Mouse (Mus musculus) hindbrain, embryonic 15.5 days (tissue): ENCODE measurements around the gene Tep1. TPM values are rescaled to one million over a fixed set of nuclear protein-coding genes. Genes with fewer than 3 reads are reported as not detected.
A peak's percentile ranks its signal among the peaks of the same experiment; 100 is the strongest.
"Not testable (repeated sequence)": the region's sequence is repeated elsewhere in the genome, so short reads cannot be mapped to it uniquely, and the experiment has no call there.

Source experiments
- ATAC-seq: fragments of 200-750 bp; cut with Nextera tagmentation; 2 replicates; pipeline ENCODE4 v1.8.0; 2017; ENCODE audit warnings: low read depth, moderate number of reproducible peaks, moderate TSS enrichment; ENCODE audit not compliant: low FRiP score
- H3K27ac ChIP-seq: fragments of 300-500 bp; sonication (generic); replicated peaks from 2 replicates; pipeline ENCODE4 v1.5.1; 2015; ENCODE audit warnings: mild to moderate bottlenecking, inconsistent platforms
- H3K27me3 ChIP-seq: fragments of 300-500 bp; sonication (generic); 2 replicates; pipeline ENCODE4 v1.6.1; 2015; ENCODE audit warnings: control low read depth, inconsistent platforms
- H3K36me3 ChIP-seq: fragments of 300-500 bp; sonication (generic); 2 replicates; pipeline ENCODE4 v1.6.1; 2015; ENCODE audit warnings: control low read depth, inconsistent platforms
- H3K4me1 ChIP-seq: fragments of 300-500 bp; sonication (generic); replicated peaks from 2 replicates; pipeline ENCODE4 v1.6.1; 2015; ENCODE audit warnings: control low read depth, inconsistent platforms
- H3K4me2 ChIP-seq: fragments of 300-500 bp; sonication (generic); 2 replicates; pipeline ENCODE4 v1.6.1; 2015; ENCODE audit warnings: moderate library complexity, mild to moderate bottlenecking, inconsistent platforms
- H3K4me3 ChIP-seq: fragments of 300-500 bp; sonication (generic); 2 replicates; pipeline ENCODE4 v1.5.1; 2015; ENCODE audit warnings: mild to moderate bottlenecking, inconsistent platforms
- H3K9ac ChIP-seq: fragments of 300-500 bp; sonication (generic); 2 replicates; pipeline ENCODE4 v1.6.1; 2015; ENCODE audit warnings: inconsistent platforms
- H3K9me3 ChIP-seq: fragments of 300-500 bp; sonication (generic); 2 replicates; pipeline ENCODE4 v1.6.1; 2016; ENCODE audit warnings: control low read depth, inconsistent platforms
- WGBS: fragments of 180-500 bp; shearing (Covaris S2); methylation state at CpG from one replicate; pipeline ENCODE4 v1.1.7; 2015; 5-methylcytosine and 5-hydroxymethylcytosine counted together
- polyA plus RNA-seq: library from polyadenylated mRNA; unstranded; fragments of >200 nt; fragmentation: Nextera tagmentation; extraction: Ambion mirVana; gene quantifications from 2 replicates; pipeline ENCODE4 v1.2.1, GENCODE M21; 2015

Gene Tep1
- 2.0 and 2.9 TPM in 2 replicates for polyA plus RNA-seq

DNA sequence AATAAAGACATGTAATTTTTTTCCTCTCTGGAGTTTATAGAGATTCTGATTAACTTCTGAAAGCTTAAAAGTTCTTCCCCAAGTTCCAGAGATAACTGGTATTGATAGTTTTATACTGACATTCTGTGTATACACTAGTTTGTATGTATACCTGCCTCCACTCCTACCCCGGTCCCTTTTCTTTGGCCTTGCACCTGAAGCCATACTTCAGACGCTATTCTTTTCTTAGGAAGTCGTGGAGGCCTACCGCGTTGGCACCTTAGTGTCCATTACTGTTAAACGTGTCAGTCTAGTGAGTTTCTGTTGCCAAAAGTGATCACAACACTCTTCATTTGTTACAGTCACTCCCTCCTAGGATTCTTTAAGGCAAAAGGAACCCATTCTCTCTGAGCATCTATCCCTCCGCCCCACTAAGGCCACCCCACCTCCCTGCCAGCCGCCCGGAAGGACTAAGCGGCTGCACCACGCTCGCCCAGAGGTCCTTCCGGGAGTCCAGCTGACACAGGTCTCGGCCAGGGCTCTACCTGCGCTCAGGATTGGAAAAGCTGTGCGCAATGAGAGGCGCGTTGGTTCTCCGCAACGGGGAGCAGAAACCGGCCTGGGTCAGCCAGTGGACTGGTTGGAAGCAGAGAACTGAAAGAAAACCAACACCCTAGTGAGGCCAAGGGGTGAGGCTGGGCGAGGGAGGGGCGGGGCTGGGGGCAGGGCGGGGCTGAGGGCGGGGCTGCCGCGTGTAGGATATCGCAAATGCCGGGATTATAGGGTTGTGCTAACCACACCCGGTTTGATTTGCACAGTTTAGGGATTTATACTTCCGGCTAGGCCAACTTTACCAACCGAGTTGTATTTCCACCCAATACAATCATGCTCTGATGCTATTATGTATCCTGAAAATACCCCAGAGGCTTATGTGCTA is at the start of gene Tep1:
Tep1 (minus strand) TSS at position 672 of the 916 bp plus-strand sequence.
- H3K27me3 ChIP-seq = no peaks in the 10 kb centered on the region
- H3K4me1 ChIP-seq = 0 out of 2 replicates have a peak, but pooled peaks cover 5% of the 10 kb centered on the region
- 7% methylated on average over 32 of the region's 32 CpGs for WGBS
- no peaks in the 10 kb centered on the region for H3K9me3 ChIP-seq
- peak within 1 kb of the TSS; percentile 77 for H3K27ac ChIP-seq
- peak within 1 kb of the TSS; percentile 69 for H3K4me2 ChIP-seq
- peak; percentile 95 for ATAC-seq
- H3K9ac ChIP-seq = peak within 1 kb of the TSS; percentile 52
- no peaks in the 10 kb centered on the region for H3K36me3 ChIP-seq
- peak within 1 kb of the TSS; percentile 54 for H3K4me3 ChIP-seq

DNA sequence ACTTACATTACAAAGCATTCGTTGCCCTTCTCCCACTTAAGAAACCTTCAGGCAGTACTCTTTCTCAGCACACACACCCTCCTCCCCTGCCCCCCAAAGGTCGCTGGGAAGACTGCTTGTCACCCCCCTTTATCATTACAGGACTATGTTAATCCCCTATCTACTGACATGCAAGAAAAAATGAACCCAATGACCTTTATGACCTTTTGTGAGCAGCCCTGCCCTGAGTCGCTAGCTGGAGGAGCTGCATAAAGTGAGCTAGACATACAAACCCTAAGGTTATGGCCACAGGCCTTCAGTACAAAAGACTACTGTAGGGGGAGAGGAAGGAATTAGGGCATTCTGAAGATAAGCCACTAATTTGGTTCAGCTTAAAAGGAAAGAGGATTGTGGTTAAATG is 41.0 kb upstream of the Tep1 start:
- Histone ChIP-seq H3K9me3 (no peaks in the 10 kb centered on the region), H3K36me3 (peaks cover 38% of the 10 kb centered on the region), H3K4me2 (no peak overlapping the region), H3K9ac (no peak overlapping the region), H3K4me1 (no peaks in the 10 kb centered on the region), H3K27me3 (no peaks in the 10 kb centered on the region), H3K4me3 (no peak overlapping the region), H3K27ac (no peak overlapping the region)
- 66% methylated on average over 3 of the region's 3 CpGs for WGBS
- no peak for ATAC-seq

DNA sequence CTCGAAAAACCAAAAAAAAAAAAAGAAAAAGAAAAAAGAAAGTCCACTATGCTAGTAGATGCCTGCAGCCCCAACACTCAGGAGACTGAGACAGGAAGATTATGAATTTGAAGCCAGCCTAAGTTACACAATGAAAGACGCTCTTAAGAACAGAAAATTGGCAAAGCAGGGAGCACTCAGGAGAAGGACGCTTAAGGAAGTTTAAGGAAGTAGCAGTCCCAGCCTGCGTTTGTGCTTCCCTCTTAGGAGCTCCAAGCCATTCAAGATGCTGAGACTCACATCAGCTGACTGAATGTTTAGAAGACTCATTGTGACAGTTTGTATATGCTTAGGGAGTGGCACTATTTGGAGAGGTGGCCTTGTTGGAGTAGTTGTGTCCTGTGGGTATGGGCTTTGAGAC is 37.8 kb upstream of the Tep1 start:
- WGBS = 82% methylated on average over 4 of the region's 4 CpGs
- Histone ChIP-seq H3K27me3 (no peaks in the 10 kb centered on the region), H3K4me2 (no peak overlapping the region), H3K4me1 (peaks cover 8% of the 10 kb centered on the region), H3K4me3 (no peak overlapping the region), H3K9ac (no peak overlapping the region), H3K9me3 (no peaks in the 10 kb centered on the region), H3K36me3 (peaks cover 15% of the 10 kb centered on the region), H3K27ac (no peak overlapping the region)
- no peak for ATAC-seq

DNA sequence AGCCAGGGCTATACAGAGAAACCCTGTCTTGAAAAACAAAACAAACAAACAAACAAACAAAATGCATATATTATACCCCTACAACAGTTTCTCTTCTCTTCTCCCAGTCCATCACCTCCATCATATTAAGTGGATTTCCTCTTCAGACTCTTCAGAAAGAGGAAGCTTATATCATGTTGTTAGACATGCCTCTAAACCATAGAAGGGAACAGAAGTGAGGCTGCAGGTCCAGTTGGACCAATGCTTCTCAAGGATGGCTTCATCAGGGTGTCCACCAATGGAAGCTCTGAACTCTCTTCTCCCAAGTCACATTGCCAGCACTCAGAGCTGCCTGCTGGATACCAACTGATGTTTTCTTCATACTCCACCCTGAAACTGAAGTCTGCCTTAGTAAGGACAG is 35.0 kb upstream of the Tep1 start:
- not testable (repeated sequence) for ATAC-seq, H3K4me1 ChIP-seq, H3K4me2 ChIP-seq, H3K4me3 ChIP-seq, H3K9ac ChIP-seq, H3K9me3 ChIP-seq, H3K27me3 ChIP-seq, H3K27ac ChIP-seq, H3K36me3 ChIP-seq

DNA sequence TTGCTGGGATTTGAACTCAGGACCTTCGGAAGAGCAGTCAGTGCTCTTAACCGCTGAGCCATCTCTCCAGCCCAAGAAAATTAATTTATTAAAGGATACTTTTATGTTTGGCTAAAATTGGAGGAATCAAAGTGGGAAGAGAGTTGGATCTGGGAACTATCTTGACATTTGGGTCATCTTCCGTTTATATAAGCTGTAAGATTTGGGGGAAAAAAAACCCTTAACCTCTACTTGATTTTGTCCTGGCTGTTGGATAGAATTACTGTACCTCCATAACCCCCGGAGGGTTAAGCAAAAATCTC is 34.4 kb upstream of the Tep1 start:
- no peak overlapping the region for H3K27ac ChIP-seq
- no peak overlapping the region for H3K4me3 ChIP-seq
- H3K4me1 ChIP-seq = peaks cover 8% of the 10 kb centered on the region
- no peaks in the 10 kb centered on the region for H3K9me3 ChIP-seq
- H3K27me3 ChIP-seq = no peaks in the 10 kb centered on the region
- H3K9ac ChIP-seq = no peak overlapping the region
- ATAC-seq = no peak
- 90% methylated on average over 4 of the region's 4 CpGs for WGBS
- H3K4me2 ChIP-seq = no peak overlapping the region
- no peaks in the 10 kb centered on the region for H3K36me3 ChIP-seq

DNA sequence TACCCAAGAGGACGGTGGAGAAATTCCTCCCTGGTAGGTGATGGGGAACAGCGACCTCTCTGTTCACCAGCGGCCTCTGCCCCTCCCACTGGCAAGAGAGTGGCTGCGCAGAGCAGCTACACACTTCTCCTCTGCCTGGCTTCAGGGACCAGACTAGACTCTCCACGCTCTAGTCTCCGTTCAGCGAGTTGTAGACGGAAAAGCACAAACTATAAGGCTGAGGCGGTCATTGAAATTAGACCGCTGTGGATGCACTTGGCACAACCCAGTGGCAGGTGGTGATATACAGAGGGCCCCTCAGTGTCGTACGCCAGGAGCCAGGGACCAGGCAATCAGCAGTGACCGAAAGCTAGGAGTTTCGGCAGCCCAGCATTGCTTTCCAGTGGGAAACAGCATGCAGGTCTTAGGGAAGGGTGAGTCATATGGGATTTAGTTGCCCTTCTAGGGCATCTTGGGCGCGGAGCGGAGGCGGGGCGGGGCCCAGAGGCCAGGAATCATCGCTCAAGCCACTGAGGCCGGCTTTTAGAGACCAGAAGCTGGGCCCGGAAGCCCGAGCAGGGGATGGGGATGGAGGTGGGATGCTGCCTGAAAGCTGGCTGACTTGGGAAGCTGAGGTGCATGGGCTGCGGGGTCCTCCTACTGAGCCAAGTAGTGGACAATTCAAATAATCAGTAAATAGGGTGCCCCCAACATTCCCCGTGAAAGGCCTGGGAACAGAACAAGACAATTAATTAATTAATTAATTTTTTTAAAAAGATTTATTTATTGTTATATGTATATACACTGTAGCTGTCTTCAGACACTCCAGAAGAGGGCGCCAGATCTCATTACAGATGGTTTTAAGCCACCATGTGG is 33.8 kb upstream of the Tep1 start:
- 4% methylated on average over 26 of the region's 26 CpGs for WGBS
- Histone ChIP-seq H3K27ac (peak overlapping the region; percentile 65), H3K4me2 (peak overlapping the region; percentile 75), H3K27me3 (no peaks in the 10 kb centered on the region), H3K9ac (peak overlapping the region; percentile 57), H3K4me3 (peak overlapping the region; percentile 42), H3K9me3 (no peaks in the 10 kb centered on the region), H3K36me3 (no peaks in the 10 kb centered on the region), H3K4me1 (peaks cover 8% of the 10 kb centered on the region)
- ATAC-seq = peak; percentile 91

DNA sequence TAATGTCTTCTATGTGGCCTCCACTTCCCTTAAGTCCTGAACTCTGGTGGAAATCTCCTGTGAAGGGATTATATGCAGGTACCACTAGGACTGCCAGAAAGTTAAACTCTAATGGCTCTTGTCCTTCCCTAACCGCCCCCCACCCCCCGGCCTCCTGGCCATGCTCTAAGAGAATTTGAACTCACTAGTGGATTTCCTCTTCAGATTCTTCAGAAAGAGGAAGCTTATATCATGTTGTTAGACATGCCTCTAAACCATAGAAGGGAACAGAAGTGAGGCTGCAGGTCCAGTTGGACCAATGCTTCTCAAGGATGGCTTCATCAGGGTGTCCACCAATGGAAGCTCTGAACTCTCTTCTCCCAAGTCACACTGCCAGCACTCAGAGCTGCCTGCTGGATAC is 27.6 kb upstream of the Tep1 start:
- 97% methylated on average over 2 of the region's 2 CpGs for WGBS

DNA sequence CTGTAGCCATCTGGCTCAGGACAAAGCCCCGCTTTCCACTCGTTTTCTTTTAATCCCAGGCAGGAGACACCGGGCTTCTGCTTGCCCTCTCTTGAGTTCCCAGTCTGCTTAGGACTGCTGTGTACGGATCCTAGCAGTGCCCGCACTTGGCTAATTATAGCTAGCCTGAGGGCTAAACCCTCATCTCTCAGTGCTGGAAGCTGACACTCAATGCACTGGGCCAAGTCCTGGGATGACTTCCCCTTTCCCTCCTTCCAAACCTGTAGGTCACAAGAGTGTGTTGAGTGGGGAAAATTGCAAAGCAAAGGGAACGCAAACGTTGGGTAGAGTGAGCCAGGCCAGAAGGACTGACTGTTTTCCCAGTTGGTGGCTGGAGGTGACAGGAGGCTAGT is 27.0 kb upstream of the Tep1 start, which contains the start of gene Klhl33:
Klhl33 (minus strand) TSS at position 134 of the 392 bp plus-strand sequence.
- Histone ChIP-seq H3K4me3 (peak within 1 kb of the TSS; percentile 56), H3K9ac (peak within 1 kb of the TSS; percentile 78), H3K36me3 (no peaks in the 10 kb centered on the region), H3K4me1 (peaks cover 18% of the 10 kb centered on the region), H3K4me2 (peak within 1 kb of the TSS; percentile 96), H3K27ac (peak within 1 kb of the TSS; percentile 69), H3K9me3 (no peaks in the 10 kb centered on the region), H3K27me3 (no peaks in the 10 kb centered on the region)
- 46% methylated on average over 7 of the region's 7 CpGs for WGBS
- no peak for ATAC-seq

More for the DNA sequence above, 27.6 kb upstream of the Tep1 start:
- not testable (repeated sequence) for ATAC-seq, H3K27me3 ChIP-seq, H3K9ac ChIP-seq, H3K4me2 ChIP-seq, H3K9me3 ChIP-seq, H3K4me3 ChIP-seq, H3K36me3 ChIP-seq, H3K27ac ChIP-seq
- H3K4me1 ChIP-seq = peaks cover 18% of the 10 kb centered on the region

DNA sequence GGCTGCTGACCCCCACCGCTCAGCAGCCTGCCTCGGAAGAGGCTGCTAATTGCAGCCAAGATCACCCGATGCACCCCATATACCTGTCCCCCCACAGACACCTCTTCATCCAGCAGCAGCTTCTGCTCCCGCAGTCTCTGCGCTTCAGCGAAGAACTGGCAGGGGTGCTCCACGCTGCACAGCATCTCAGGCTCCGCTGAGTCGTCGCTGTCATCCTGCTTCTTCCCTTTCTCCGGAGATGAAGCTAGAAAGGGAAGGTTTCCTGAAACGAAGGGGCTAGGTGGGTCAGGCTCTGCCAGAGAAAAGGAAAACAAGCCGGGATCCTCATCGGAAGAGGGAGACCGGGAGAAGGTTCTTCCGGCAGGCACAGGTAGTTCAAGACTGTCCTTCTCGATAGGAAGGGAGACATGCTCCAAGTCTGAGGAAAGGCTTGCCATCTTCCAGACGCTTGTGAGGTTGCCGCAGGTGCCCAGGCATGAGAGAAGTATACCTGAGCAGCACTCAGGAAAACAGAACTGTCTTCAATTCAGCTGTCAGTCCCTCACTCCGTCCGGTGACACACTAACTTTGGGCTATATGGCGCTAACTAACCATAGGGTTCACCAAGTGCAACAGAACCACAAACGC is 26.5 kb upstream of the Tep1 start:
- Histone ChIP-seq H3K27me3 (no peaks in the 10 kb centered on the region), H3K4me2 (peak overlapping the region; percentile 96), H3K36me3 (no peaks in the 10 kb centered on the region), H3K9ac (peak overlapping the region; percentile 78), H3K27ac (peak overlapping the region; percentile 69), H3K4me1 (peaks cover 18% of the 10 kb centered on the region), H3K4me3 (peak overlapping the region; percentile 56), H3K9me3 (no peaks in the 10 kb centered on the region)
- ATAC-seq = peak; percentile 85
- WGBS = 20% methylated on average over 23 of the region's 23 CpGs

DNA sequence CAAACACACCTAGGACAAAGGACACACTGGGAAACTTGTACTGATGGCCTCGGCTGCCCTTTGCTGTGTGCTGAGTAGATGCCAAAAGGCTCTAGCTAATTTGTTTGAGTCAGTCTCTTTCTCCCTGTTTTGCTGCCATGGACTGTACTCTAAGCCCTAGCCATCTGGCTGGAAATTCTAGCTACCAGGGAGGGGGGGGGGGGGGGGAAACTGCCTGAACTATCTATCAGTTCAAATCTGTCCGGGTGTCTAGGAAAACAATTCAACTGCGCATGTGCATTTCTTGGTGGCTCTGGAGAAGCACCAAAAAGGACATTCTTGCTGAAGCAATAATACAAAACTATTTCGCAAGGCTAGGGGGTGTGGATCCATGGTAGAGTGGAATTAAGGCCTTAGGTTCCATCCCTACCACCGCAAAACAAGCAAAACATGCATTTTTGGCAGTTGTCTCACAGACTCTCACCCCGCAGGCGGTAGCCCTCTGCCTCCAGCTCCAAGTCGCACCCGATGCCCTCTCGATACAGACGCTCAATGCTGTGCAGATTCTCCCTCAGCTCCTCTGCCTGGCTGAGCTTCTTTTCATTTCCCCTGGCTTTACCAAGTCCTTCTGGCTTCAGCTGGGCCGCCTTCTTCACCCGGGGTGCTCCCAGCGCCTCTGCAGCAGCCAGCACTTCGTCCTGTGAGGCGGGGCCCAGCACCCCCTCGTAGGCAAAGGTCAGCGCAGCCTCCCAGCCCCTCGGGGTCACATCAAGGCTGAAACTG is 25.8 kb upstream of the Tep1 start:
- H3K27ac ChIP-seq = peak overlapping the region; percentile 69
- ATAC-seq = peak; percentile 62
- 15% methylated on average over 19 of the region's 19 CpGs for WGBS

DNA sequence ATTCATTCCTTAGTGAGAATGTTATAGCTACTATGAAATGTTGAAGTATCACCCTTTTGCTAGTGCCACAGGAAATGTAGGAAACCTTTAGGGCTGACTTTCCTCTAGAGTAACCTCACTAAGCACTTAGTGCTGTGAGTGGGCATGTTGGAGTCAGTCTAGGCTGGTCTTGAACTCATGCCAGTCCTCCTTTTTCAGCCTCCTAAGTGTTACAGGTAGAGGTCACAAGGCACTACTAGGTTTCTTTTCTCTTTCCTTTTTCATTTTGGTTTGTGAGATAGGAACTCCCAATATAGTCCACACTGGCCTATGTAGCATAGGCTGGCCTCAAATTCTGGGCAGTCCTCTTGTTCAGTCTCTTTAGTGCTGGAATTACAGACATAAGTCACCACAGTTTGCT is 25.0 kb upstream of the Tep1 start:
- ATAC-seq = no peak
- Histone ChIP-seq H3K4me1 (peaks cover 18% of the 10 kb centered on the region), H3K4me2 (peak overlapping the region; percentile 96; the same call in 1 of the 2 replicates)

More for the DNA sequence above, 25.8 kb upstream of the Tep1 start:
- H3K9me3 ChIP-seq = no peaks in the 10 kb centered on the region
- H3K4me1 ChIP-seq = peaks cover 18% of the 10 kb centered on the region
- H3K36me3 ChIP-seq = no peaks in the 10 kb centered on the region
- H3K4me2 ChIP-seq = peak overlapping the region; percentile 96
- H3K4me3 ChIP-seq = peak overlapping the region; percentile 56
- H3K27me3 ChIP-seq = no peaks in the 10 kb centered on the region
- H3K9ac ChIP-seq = peak overlapping the region; percentile 78

More for the DNA sequence above, 25.0 kb upstream of the Tep1 start:
- Histone ChIP-seq H3K27me3 (no peaks in the 10 kb centered on the region), H3K27ac (no peak overlapping the region), H3K4me3 (0 out of 2 replicates have a peak overlapping the region, but pooled peaks have one; percentile 56), H3K9me3 (no peaks in the 10 kb centered on the region), H3K36me3 (no peaks in the 10 kb centered on the region), H3K9ac (no peak overlapping the region)
